Mouse (Mus musculus): ENCODE measurements at regions not wholly inside any gene's neighbourhood (a gene's known extent, or its start where the extent isn't known, plus 50 kb on each side); places are given as distances from the start of the nearest gene placed in this dataset.

- TF ChIP-seq CHD1 (IDR thresholded peaks at IDR 0.05; ENCODE audit: low read depth, low read length) (no peak), EP300 (IDR thresholded peaks at IDR 0.05; ENCODE audit: low read length) (no peak), POLR2A (IDR thresholded peaks at IDR 0.05; ENCODE audit: low read depth, low read length) (no peak), MAZ (IDR thresholded peaks at IDR 0.05; ENCODE audit: low read depth, low read length) (no peak)
Measured at GRCm38 (mm10) chr3:150648040-150648439, 789.6 kb upstream of the Adgrl4 start.
